Mouse (Mus musculus): ENCODE measurements around the gene Gm3424. TPM values are rescaled to one million over a fixed set of nuclear protein-coding genes. Genes with fewer than 3 reads are reported as not detected.
"Not testable (repeated sequence)": the region's sequence is repeated elsewhere in the genome, so short reads cannot be mapped to it uniquely, and the experiment has no call there.

Gm3424 gene
- polyA plus RNA-seq (2015; fragmentation: Nextera tagmentation; extraction: Ambion mirVana), result not detected in 2 replicates

- H3K27me3 ChIP-seq (ENCODE audit: control insufficient read depth, insufficient read depth, low read depth, low read length); H3K4me3 ChIP-seq (ENCODE audit: low read length); H3K9me3 ChIP-seq (ENCODE audit: control insufficient read depth, low read length); H3K27ac ChIP-seq (ENCODE audit: low read length); H3K4me1 ChIP-seq (replicated peaks; ENCODE audit: control insufficient read depth, insufficient read depth, low read length); H3K36me3 ChIP-seq (ENCODE audit: control insufficient read depth, insufficient read depth, low read length); H3K9ac ChIP-seq (ENCODE audit: low read length); H3K4me2 ChIP-seq (ENCODE audit: low read depth, low read length); ATAC-seq (ENCODE audit: low read depth): not testable (repeated sequence)
- no CpG with 5 or more reads among the region's 3 CpGs for WGBS
Observed at GRCm38 (mm10) chr14:5830229-5830628, at the start of gene Gm3424. TSS of gene Gm3424 (minus strand) at chr14:5830329.

GRCm38 (mm10) chr14:5879791-5880190 is 49.7 kb upstream of the Gm3424 start:
- 1% methylated on average over 15 of the region's 28 CpGs for WGBS
- not testable (repeated sequence) for ATAC-seq (ENCODE audit: low read depth)

GRCm38 (mm10) chr14:5879136-5879535 is 49.0 kb upstream of the Gm3424 start:
- not testable (repeated sequence) for H3K4me2 ChIP-seq (ENCODE audit: low read depth, low read length); H3K36me3 ChIP-seq (ENCODE audit: control insufficient read depth, insufficient read depth, low read length); ATAC-seq (ENCODE audit: low read depth); H3K9me3 ChIP-seq (ENCODE audit: control insufficient read depth, low read length); H3K4me1 ChIP-seq (replicated peaks; ENCODE audit: control insufficient read depth, insufficient read depth, low read length); H3K9ac ChIP-seq (ENCODE audit: low read length); H3K27me3 ChIP-seq (ENCODE audit: control insufficient read depth, insufficient read depth, low read depth, low read length); H3K27ac ChIP-seq (ENCODE audit: low read length); H3K4me3 ChIP-seq (ENCODE audit: low read length)
- 11% methylated on average over 5 of the region's 11 CpGs for WGBS

More at GRCm38 (mm10) chr14:5879791-5880190, 49.7 kb upstream of the Gm3424 start:
- not testable (repeated sequence) for H3K9ac ChIP-seq (ENCODE audit: low read length); H3K27ac ChIP-seq (ENCODE audit: low read length); H3K27me3 ChIP-seq (ENCODE audit: control insufficient read depth, insufficient read depth, low read depth, low read length); H3K4me1 ChIP-seq (replicated peaks; ENCODE audit: control insufficient read depth, insufficient read depth, low read length); H3K36me3 ChIP-seq (ENCODE audit: control insufficient read depth, insufficient read depth, low read length); H3K9me3 ChIP-seq (ENCODE audit: control insufficient read depth, low read length)
- peak overlapping the region; percentile 55 for H3K4me2 ChIP-seq (ENCODE audit: low read depth, low read length)
- peak overlapping the region; percentile 42 for H3K4me3 ChIP-seq (ENCODE audit: low read length)

GRCm38 (mm10) chr14:5855911-5856310 is 25.8 kb upstream of the Gm3424 start:
- H3K27me3 ChIP-seq (ENCODE audit: control insufficient read depth, insufficient read depth, low read depth, low read length), result not testable (repeated sequence)

GRCm38 (mm10) chr14:5812699-5813356 is 17.3 kb downstream of the Gm3424 start:
- H3K36me3 ChIP-seq (ENCODE audit: control insufficient read depth, insufficient read depth, low read length); H3K4me3 ChIP-seq (ENCODE audit: low read length); H3K27ac ChIP-seq (ENCODE audit: low read length); H3K4me2 ChIP-seq (ENCODE audit: low read depth, low read length); H3K27me3 ChIP-seq (ENCODE audit: control insufficient read depth, insufficient read depth, low read depth, low read length); H3K9me3 ChIP-seq (ENCODE audit: control insufficient read depth, low read length); H3K9ac ChIP-seq (ENCODE audit: low read length); H3K4me1 ChIP-seq (replicated peaks; ENCODE audit: control insufficient read depth, insufficient read depth, low read length): not testable (repeated sequence)
- ATAC-seq (ENCODE audit: low read depth), result peak; percentile 51; the same call in 1 of the 2 replicates
- WGBS, result no CpG with 5 or more reads among the region's 47 CpGs

More at GRCm38 (mm10) chr14:5855911-5856310, 25.8 kb upstream of the Gm3424 start:
- ATAC-seq (ENCODE audit: low read depth); H3K4me3 ChIP-seq (ENCODE audit: low read length); H3K9ac ChIP-seq (ENCODE audit: low read length); H3K36me3 ChIP-seq (ENCODE audit: control insufficient read depth, insufficient read depth, low read length); H3K9me3 ChIP-seq (ENCODE audit: control insufficient read depth, low read length); H3K4me1 ChIP-seq (replicated peaks; ENCODE audit: control insufficient read depth, insufficient read depth, low read length); H3K4me2 ChIP-seq (ENCODE audit: low read depth, low read length); H3K27ac ChIP-seq (ENCODE audit: low read length): not testable (repeated sequence)
- 68% methylated on average over 3 of the region's 3 CpGs for WGBS

- not testable (repeated sequence) for H3K4me1 ChIP-seq (replicated peaks; ENCODE audit: control insufficient read depth, insufficient read depth, low read length); ATAC-seq (ENCODE audit: low read depth); H3K36me3 ChIP-seq (ENCODE audit: control insufficient read depth, insufficient read depth, low read length); H3K27ac ChIP-seq (ENCODE audit: low read length); H3K9ac ChIP-seq (ENCODE audit: low read length); H3K4me3 ChIP-seq (ENCODE audit: low read length); H3K27me3 ChIP-seq (ENCODE audit: control insufficient read depth, insufficient read depth, low read depth, low read length); H3K4me2 ChIP-seq (ENCODE audit: low read depth, low read length); H3K9me3 ChIP-seq (ENCODE audit: control insufficient read depth, low read length)
- WGBS, result no CpG with 5 or more reads among the region's 3 CpGs
Observed at GRCm38 (mm10) chr14:5807882-5808281, 22.2 kb downstream of the Gm3424 start, which contains the start of gene Gm3383. TSS of gene Gm3383 (minus strand) at chr14:5807982.

Other genes with a start within 250 kb of the Gm3424 start
- gene Gm8265, start 197.3 kb downstream of the Gm3424 start, polyA plus RNA-seq (2015; fragmentation: Nextera tagmentation; extraction: Ambion mirVana), result not detected in 2 replicates
- not detected in 2 replicates for gene Gm9603, start 142.9 kb downstream of the Gm3424 start, polyA plus RNA-seq (2015; fragmentation: Nextera tagmentation; extraction: Ambion mirVana)
- 0.35 and 0.57 TPM in 2 replicates for gene Gm3373, start 88.8 kb downstream of the Gm3424 start, polyA plus RNA-seq (2015; fragmentation: Nextera tagmentation; extraction: Ambion mirVana)
- gene Gm3383, start 22.3 kb downstream of the Gm3424 start, polyA plus RNA-seq (2015; fragmentation: Nextera tagmentation; extraction: Ambion mirVana), result 0.44 TPM in 2 replicates
- 0.13 and 0.24 TPM in 2 replicates for gene Gm8237, start 50.1 kb upstream of the Gm3424 start, polyA plus RNA-seq (2015; fragmentation: Nextera tagmentation; extraction: Ambion mirVana)
- gene Gm3248, start 131.4 kb upstream of the Gm3424 start, polyA plus RNA-seq (2015; fragmentation: Nextera tagmentation; extraction: Ambion mirVana), result 0.49 and 0.68 TPM in 2 replicates
- gene Gm3453, start 148.8 kb upstream of the Gm3424 start, polyA plus RNA-seq (2015; fragmentation: Nextera tagmentation; extraction: Ambion mirVana), result not detected in 2 replicates
- not detected in 2 replicates for gene Gm6337, start 227.9 kb upstream of the Gm3424 start, polyA plus RNA-seq (2015; fragmentation: Nextera tagmentation; extraction: Ambion mirVana)